Comparison of ENCODE assay signal across 7 mouse cellular contexts in genomic region chr10:68541943-68542420, GRCm38 (mm10). TPM values are rescaled to one million over a fixed set of nuclear protein-coding genes. Genes with fewer than 3 reads are reported as not detected.
DNase-seq lines count a peak whose midpoint lies in the region; ATAC-seq and TF ChIP-seq lines count a peak whose summit lies in the region.

No protein-coding gene starts in this region.

- no peak for TF ChIP-seq CTCF in CH12.LX (conservative IDR thresholded peaks at IDR 0.05 in 1 of 2, IDR thresholded peaks at IDR 0.05 in 1 of 2; ENCODE audit: low read depth in 2 of 2, low read length in 2 of 2)

- dilution Hi-C loops in CH12.LX (cut with MboI; ENCODE audit: extremely low pct_ligation_motif_present, extremely low pct_unique_long_range_greater_than_20kb, low sequenced_read_pairs) = no loop called here

- H3K4me1 ChIP-seq in CH12.LX (ENCODE audit: control insufficient read depth in 1 of 2, insufficient read depth in 2 of 2) = peaks cover 7 to 22% of the 10 kb centered on the region in 2 experiments
- H3K4me1 ChIP-seq in hindbrain, embryonic 12.5 days = peaks cover 11% of the 10 kb centered on the region
- peaks cover 10% of the 10 kb centered on the region for H3K4me1 ChIP-seq in megakaryocyte, embryonic 14.5 days

- TF ChIP-seq EP300 in CH12.LX (IDR thresholded peaks at IDR 0.05; ENCODE audit: low read length) = peak; percentile 40

- peak overlapping the region; percentile 43 for H3K9ac ChIP-seq in CH12.LX (ENCODE audit: insufficient read depth, low read depth)
- no peak overlapping the region for H3K9ac ChIP-seq in hindbrain, embryonic 12.5 days

- no peaks in the 10 kb centered on the region for H3K9me3 ChIP-seq in CH12.LX (replicated peaks; ENCODE audit: low read length)
- H3K9me3 ChIP-seq in hindbrain, embryonic 12.5 days (replicated peaks) = no peaks in the 10 kb centered on the region
- H3K9me3 ChIP-seq in megakaryocyte, embryonic 14.5 days = 0 out of 2 replicates have a peak, but pooled peaks cover 4% of the 10 kb centered on the region

- H3K79me2 ChIP-seq in CH12.LX (replicated peaks; ENCODE audit: control insufficient read depth, extremely low read depth, insufficient read depth, poor library complexity, severe bottlenecking) = no peaks in the 10 kb centered on the region

- WGBS in hindbrain, embryonic 12.5 days = 38% methylated on average over 7 of the region's 7 CpGs

- H3K36me3 ChIP-seq in CH12.LX (replicated peaks in 1 of 2; ENCODE audit: control insufficient read depth in 1 of 2, insufficient read depth in 1 of 2, low read length in 1 of 2) = no peaks in the 10 kb centered on the region
- H3K36me3 ChIP-seq in hindbrain, embryonic 12.5 days = no peaks in the 10 kb centered on the region
- no peaks in the 10 kb centered on the region for H3K36me3 ChIP-seq in megakaryocyte, embryonic 14.5 days (replicated peaks; ENCODE audit: low read length)

- no peaks in the 10 kb centered on the region for H3K27me3 ChIP-seq in CH12.LX (replicated peaks)
- H3K27me3 ChIP-seq in hindbrain, embryonic 12.5 days = no peaks in the 10 kb centered on the region
- no peaks in the 10 kb centered on the region for H3K27me3 ChIP-seq in megakaryocyte, embryonic 14.5 days (replicated peaks)

- DNase-seq in CH12.LX (ENCODE audit: extremely low read depth) = peak; percentile 52
- DNase-seq in frontal cortex, adult 2 months (ENCODE audit: extremely low spot score in 1 of 2, low spot score in 1 of 2) = no peak
- DNase-seq in ovary, adult 18-20 months (ENCODE audit: low spot score) = no peak
- no peak for DNase-seq in right cerebral cortex, postnatal 10 days (ENCODE audit: low spot score in 2 of 2)

- peak overlapping the region; percentile 93 for H3K27ac ChIP-seq in CH12.LX (ENCODE audit: insufficient read depth, low read depth)
- no peak overlapping the region for H3K27ac ChIP-seq in hindbrain, embryonic 12.5 days

- no peak for TF ChIP-seq RAD21 in CH12.LX (IDR thresholded peaks at IDR 0.05; ENCODE audit: low read depth, low read length)

- H3K4me3 ChIP-seq in CH12.LX (replicated peaks in 1 of 3; ENCODE audit: low read depth in 2 of 3, low read length in 2 of 3, poor library complexity in 1 of 3) = peak overlapping the region; percentile 38 to 69 (median 60)
- H3K4me3 ChIP-seq in hindbrain, embryonic 12.5 days = peak overlapping the region; percentile 26
- peak overlapping the region; percentile 89 for H3K4me3 ChIP-seq in megakaryocyte, embryonic 14.5 days (replicated peaks)

- no peak for TF ChIP-seq POLR2A in CH12.LX (IDR thresholded peaks at IDR 0.05; ENCODE audit: low read depth, low read length)

- peak; percentile 24 for ATAC-seq in CD4-positive, CD25-positive, alpha-beta regulatory T cell, adult 4 months
- no peak for ATAC-seq in hindbrain, embryonic 12.5 days (ENCODE audit: low FRiP score)

- in situ Hi-C loops in CH12.LX (cut with MboI; ENCODE audit: low pct_ligation_motif_present, low pct_unique_long_range_greater_than_20kb, low sequenced_read_pairs) = no loop called here

- peak overlapping the region; percentile 89 for H3K4me2 ChIP-seq in CH12.LX (ENCODE audit: insufficient read depth, low read depth, poor library complexity, severe bottlenecking)
- peak overlapping the region; percentile 51 for H3K4me2 ChIP-seq in hindbrain, embryonic 12.5 days (replicated peaks)

TF ChIP-seq in CH12.LX, 34 proteins besides CTCF, POLR2A, EP300 and RAD21:
- TF ChIP-seq NELFE (IDR thresholded peaks at IDR 0.05; ENCODE audit: low read depth, low read length) (no peak), KAT2A (IDR thresholded peaks at IDR 0.05; ENCODE audit: insufficient replicate concordance, low read length) (no peak), ZNF384 (IDR thresholded peaks at IDR 0.05; ENCODE audit: low read depth, low read length) (peak; percentile 35; the same call in 1 of the 2 replicates), NRF1 (IDR thresholded peaks at IDR 0.05; ENCODE audit: low read depth, low read length) (no peak), HCFC1 (IDR thresholded peaks at IDR 0.05; ENCODE audit: low read depth, low read length) (peak; percentile 41; the same call in 1 of the 2 replicates), MEF2A (IDR thresholded peaks at IDR 0.05; ENCODE audit: borderline replicate concordance, low read depth, low read length) (peak; percentile 77; the same call in 1 of the 2 replicates), MAFK (IDR thresholded peaks at IDR 0.05; ENCODE audit: insufficient replicate concordance, low read length) (no peak), MAX (IDR thresholded peaks at IDR 0.05; ENCODE audit: low read length) (peak; percentile 66; the same call in 1 of the 2 replicates), ZMIZ1 (IDR thresholded peaks at IDR 0.05; ENCODE audit: low read depth, low read length) (no peak), USF1 (IDR thresholded peaks at IDR 0.05; ENCODE audit: low read depth, low read length) (no peak), CHD2 (IDR thresholded peaks at IDR 0.05; ENCODE audit: low read length) (peak; percentile 44), ETS1 (conservative IDR thresholded peaks at IDR 0.05; ENCODE audit: low read depth, low read length) (peak; percentile 87; the same call in 1 of the 2 replicates), TCF12 (IDR thresholded peaks at IDR 0.05; ENCODE audit: low read depth, low read length) (peak; percentile 74; the same call in 1 of the 2 replicates), USF2 (conservative IDR thresholded peaks at IDR 0.05; ENCODE audit: low read depth, low read length) (no peak), SIN3A (IDR thresholded peaks at IDR 0.05; ENCODE audit: low read length) (no peak), JUN (IDR thresholded peaks at IDR 0.05; ENCODE audit: insufficient read depth, low read depth, low read length) (peak; percentile 50; the same call in 1 of the 2 replicates), JUND (conservative IDR thresholded peaks at IDR 0.05; ENCODE audit: low read depth, low read length) (peak; percentile 54; the same call in 1 of the 2 replicates), SMC3 (IDR thresholded peaks at IDR 0.05; ENCODE audit: low read depth, low read length) (no peak), MXI1 (IDR thresholded peaks at IDR 0.05; ENCODE audit: low read depth, low read length) (no peak), BHLHE40 (IDR thresholded peaks at IDR 0.05; ENCODE audit: low read depth, low read length) (peak; percentile 100; the same call in 1 of the 2 replicates)
TF ChIP-seq in CH12.LX: peak in this region for 10.

RNA-seq across cellular contexts. Expression of gene Cabcoco1, which starts 0.3 kb away (rescaled TPM):
- polyA plus RNA-seq in CD4-positive, CD25-positive, alpha-beta regulatory T cell, adult 4 months (2017; shearing (Covaris generic)) = 1 to 10 TPM; 2.0 to 3.4 TPM
- total RNA-seq in CH12.LX (2012; rRNA removed) (0.25 and 0.72 TPM in 2 replicates), CH12.LX (2014; rRNA removed) (0.65 and 0.90 TPM in 2 replicates)
- 2.4 TPM in 2 replicates for polyA plus RNA-seq in CH12.LX (2012; ENCODE audit: insufficient read length, low read depth)
- polyA plus RNA-seq in hindbrain, embryonic 12.5 days (2016; fragmentation: Nextera tagmentation; extraction: Ambion mirVana) = 1.0 and 1.1 TPM in 2 replicates
- not detected in 2 replicates for polyA plus RNA-seq in megakaryocyte, embryonic 14.5 days (2012; ENCODE audit: insufficient read depth, low replicate concordance)
- polyA plus RNA-seq in frontal cortex, adult 2 months (2012; rRNA removed) = 1.8 and 1.9 TPM in 2 replicates

Comparison
In these comparisons a context has a peak if more than half of its experiments do, and no peak if none do; other contexts are left out.
1. H3K4me3 ChIP-seq: peak in every context shown above with its lines; median percentile 89 in megakaryocyte, embryonic 14.5 days; 60 in CH12.LX; 26 in hindbrain, embryonic 12.5 days.